Mouse (Mus musculus) heart, embryonic 13.5 days (tissue): ENCODE data around the gene Tmem147. TPM values are rescaled to one million over a fixed set of nuclear protein-coding genes. Genes with fewer than 3 reads are reported as not detected.

Experiments used
- ATAC-seq: fragments of 200-750 bp; cut with Nextera tagmentation; 2 replicates; pipeline ENCODE4 v1.8.0; 2017; ENCODE audit warnings: moderate TSS enrichment; ENCODE audit not compliant: insufficient number of reproducible peaks, low FRiP score, low TSS enrichment; ENCODE audit errors: extremely low read depth
- H3K27ac ChIP-seq: fragments of 300-500 bp; sonication (generic); replicated peaks from 2 replicates; pipeline ENCODE4 v1.5.1; 2015; ENCODE audit warnings: moderate library complexity, mild to moderate bottlenecking, inconsistent platforms
- H3K27me3 ChIP-seq: fragments of 300-500 bp; sonication (generic); replicated peaks from 2 replicates; pipeline ENCODE4 v1.6.1; 2015; ENCODE audit warnings: mild to moderate bottlenecking, inconsistent platforms
- H3K36me3 ChIP-seq: fragments of 300-500 bp; sonication (generic); 2 replicates; pipeline ENCODE4 v1.6.1; 2015; ENCODE audit warnings: mild to moderate bottlenecking, inconsistent platforms
- H3K4me1 ChIP-seq: fragments of 300-500 bp; sonication (generic); 2 replicates; pipeline ENCODE4 v1.6.1; 2015; ENCODE audit warnings: inconsistent platforms
- H3K4me2 ChIP-seq: fragments of 300-500 bp; sonication (generic); 2 replicates; pipeline ENCODE4 v1.6.1; 2015; ENCODE audit warnings: inconsistent platforms, mild to moderate bottlenecking, moderate library complexity
- H3K4me3 ChIP-seq: fragments of 300-500 bp; sonication (generic); 2 replicates; pipeline ENCODE4 v1.5.1; 2015; ENCODE audit warnings: moderate library complexity, mild to moderate bottlenecking, inconsistent platforms
- H3K9ac ChIP-seq: fragments of 300-500 bp; sonication (generic); 2 replicates; pipeline ENCODE4 v1.6.1; 2015; ENCODE audit warnings: inconsistent platforms, mild to moderate bottlenecking, moderate library complexity
- H3K9me3 ChIP-seq: fragments of 300-500 bp; sonication (generic); 2 replicates; pipeline ENCODE4 v1.6.1; 2016; ENCODE audit warnings: inconsistent platforms
- WGBS: fragments of 180-500 bp; shearing (Covaris S2); methylation state at CpG from one replicate; pipeline ENCODE4 v1.1.7; 2015; ENCODE audit warnings: mixed read lengths; 5-methylcytosine and 5-hydroxymethylcytosine counted together
- polyA plus RNA-seq: library from polyadenylated mRNA; unstranded; fragments of >200 nt; fragmentation: Nextera tagmentation; extraction: Ambion mirVana; gene quantifications from 2 replicates; pipeline ENCODE4 v1.2.1, GENCODE M21; 2015

The Tmem147 gene
- polyA plus RNA-seq: 165 and 182 TPM in 2 replicates

DNA sequence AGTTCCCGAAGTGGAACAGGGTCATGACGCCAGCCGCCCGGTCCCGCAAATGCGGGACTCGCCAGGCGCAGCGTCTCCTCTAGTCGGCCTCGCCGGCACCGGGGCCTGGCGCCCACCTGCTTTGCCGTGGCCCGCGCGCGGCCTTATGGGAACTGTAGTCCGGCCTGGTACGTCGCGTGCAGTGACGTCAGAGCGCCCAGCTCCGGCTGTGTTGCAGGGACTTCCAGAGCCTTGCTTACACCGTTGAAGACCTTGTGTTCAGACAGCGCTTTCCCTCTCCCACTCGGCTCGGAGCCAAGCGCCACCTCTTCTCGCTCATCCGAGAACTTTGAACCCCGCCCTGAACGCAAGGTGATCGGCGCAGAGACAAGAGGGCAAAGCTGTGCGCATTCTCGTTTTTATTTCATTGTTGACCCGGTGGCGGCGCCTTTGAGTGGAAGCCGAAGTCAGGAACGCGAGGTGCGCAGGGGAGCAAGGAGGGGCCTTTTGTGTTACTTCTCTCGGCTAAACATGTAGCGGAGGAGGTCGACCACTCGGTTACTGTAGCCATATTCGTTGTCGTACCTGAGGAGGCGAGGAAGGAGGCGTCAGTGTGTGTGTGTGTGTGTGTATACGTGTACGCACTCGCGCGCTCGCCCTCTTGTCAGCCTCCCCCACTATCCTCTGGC is at the start of gene Tmem147:
TSS of gene Tmem147 (minus strand) at position 145 of the 668 bp plus-strand sequence.
- ATAC-seq: peak; percentile 93
- peak within 1 kb of the TSS; percentile 87 for H3K4me3 ChIP-seq
- peak within 1 kb of the TSS; percentile 95 for H3K9ac ChIP-seq
- peaks cover 18% of the 10 kb centered on the region for H3K4me1 ChIP-seq
- no peaks in the 10 kb centered on the region for H3K27me3 ChIP-seq
- H3K4me2 ChIP-seq: peak within 1 kb of the TSS; percentile 92
- H3K27ac ChIP-seq: peak within 1 kb of the TSS; percentile 92
- peaks cover 50% of the 10 kb centered on the region for H3K36me3 ChIP-seq
- H3K9me3 ChIP-seq: no peaks in the 10 kb centered on the region
- under 1% methylated on average over 60 of the region's 60 CpGs for WGBS

DNA sequence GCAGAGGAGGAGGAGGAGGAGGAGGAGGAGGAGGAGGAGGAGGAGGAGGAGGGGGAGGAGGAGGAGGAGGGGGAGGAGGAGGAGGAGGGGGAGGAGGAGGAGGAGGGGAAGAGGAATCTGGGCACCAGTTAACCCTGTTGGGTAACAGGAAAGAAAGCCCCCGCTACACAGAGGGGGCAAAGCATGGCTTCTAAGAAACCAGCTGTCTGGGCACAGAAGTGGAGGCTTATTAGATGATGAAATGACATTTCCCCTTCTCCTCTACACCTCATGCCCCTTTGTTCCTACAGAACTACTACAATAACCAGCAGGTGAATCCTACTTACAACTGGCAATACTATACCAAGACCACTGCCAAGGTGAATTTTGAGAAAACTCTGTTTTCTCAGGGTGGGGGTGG is 48.6 kb upstream of the Tmem147 start:
- 0 out of 2 replicates have a peak, but pooled peaks cover 10% of the 10 kb centered on the region for H3K27me3 ChIP-seq
- H3K4me2 ChIP-seq: no peak overlapping the region
- 83% methylated on average over 1 of the region's 1 CpGs for WGBS
- H3K27ac ChIP-seq: no peak overlapping the region
- no peaks in the 10 kb centered on the region for H3K36me3 ChIP-seq
- no peak for ATAC-seq
- H3K4me1 ChIP-seq: no peaks in the 10 kb centered on the region
- H3K9ac ChIP-seq: no peak overlapping the region
- no peak overlapping the region for H3K4me3 ChIP-seq
- H3K9me3 ChIP-seq: no peaks in the 10 kb centered on the region

DNA sequence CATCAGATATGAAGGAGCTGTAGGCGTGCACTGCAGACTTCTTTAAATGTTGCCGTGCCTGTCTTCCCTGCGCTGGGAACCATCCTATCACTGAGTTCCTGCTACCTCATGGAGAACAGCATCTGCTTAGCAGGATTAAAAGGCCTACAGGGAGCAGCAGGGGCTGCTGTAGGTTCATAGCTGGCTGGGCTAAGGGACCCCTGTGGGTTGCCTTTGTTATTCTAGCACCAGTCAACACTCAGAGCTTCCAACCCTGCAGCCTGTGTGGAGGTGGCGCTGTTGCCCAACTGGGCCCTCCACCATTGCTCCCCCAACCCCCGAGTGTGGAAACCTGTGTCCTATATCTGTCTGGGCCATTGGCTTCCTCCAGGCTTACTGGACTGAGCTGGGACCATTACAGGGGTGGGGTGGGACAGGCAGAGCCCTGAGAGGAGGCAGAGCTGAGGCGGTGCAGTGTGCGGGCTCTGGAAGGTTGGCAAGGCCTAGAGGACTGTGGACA is 47.8 kb upstream of the Tmem147 start:
- 0 out of 2 replicates have a peak, but pooled peaks cover 10% of the 10 kb centered on the region for H3K27me3 ChIP-seq
- no peak overlapping the region for H3K4me2 ChIP-seq
- WGBS: 36% methylated on average over 7 of the region's 7 CpGs
- no peaks in the 10 kb centered on the region for H3K36me3 ChIP-seq
- no peak overlapping the region for H3K4me3 ChIP-seq
- H3K9me3 ChIP-seq: no peaks in the 10 kb centered on the region
- H3K9ac ChIP-seq: no peak overlapping the region
- H3K4me1 ChIP-seq: no peaks in the 10 kb centered on the region
- H3K27ac ChIP-seq: no peak overlapping the region
- no peak for ATAC-seq

DNA sequence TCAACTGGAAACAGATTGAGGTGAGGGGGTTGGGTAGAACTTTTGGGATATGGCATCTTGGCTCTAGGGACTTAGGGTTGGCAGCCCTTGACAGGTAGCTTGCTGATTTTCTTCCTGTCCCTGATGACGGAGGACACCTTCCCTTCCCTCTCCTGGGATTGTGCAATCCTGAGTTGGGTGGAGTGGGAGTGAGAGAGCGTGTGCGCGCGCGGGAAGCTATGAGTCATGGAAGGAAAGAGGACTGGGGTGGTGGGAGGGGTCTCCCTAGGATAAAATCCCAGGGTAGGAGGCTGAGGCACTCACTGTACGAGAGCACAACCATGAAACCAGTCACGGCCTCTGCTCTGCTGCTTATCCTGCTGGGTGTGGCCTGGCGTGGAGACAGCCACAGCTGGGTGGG is 46.8 kb upstream of the Tmem147 start:
- H3K4me1 ChIP-seq: no peaks in the 10 kb centered on the region
- 0 out of 2 replicates have a peak, but pooled peaks cover 10% of the 10 kb centered on the region for H3K27me3 ChIP-seq
- no peak overlapping the region for H3K4me3 ChIP-seq
- ATAC-seq: no peak
- H3K4me2 ChIP-seq: no peak overlapping the region
- H3K36me3 ChIP-seq: no peaks in the 10 kb centered on the region
- no peak overlapping the region for H3K9ac ChIP-seq
- no peak overlapping the region for H3K27ac ChIP-seq
- H3K9me3 ChIP-seq: peaks cover 5% of the 10 kb centered on the region; the same call in 1 of the 2 replicates
- WGBS: 66% methylated on average over 9 of the region's 9 CpGs

DNA sequence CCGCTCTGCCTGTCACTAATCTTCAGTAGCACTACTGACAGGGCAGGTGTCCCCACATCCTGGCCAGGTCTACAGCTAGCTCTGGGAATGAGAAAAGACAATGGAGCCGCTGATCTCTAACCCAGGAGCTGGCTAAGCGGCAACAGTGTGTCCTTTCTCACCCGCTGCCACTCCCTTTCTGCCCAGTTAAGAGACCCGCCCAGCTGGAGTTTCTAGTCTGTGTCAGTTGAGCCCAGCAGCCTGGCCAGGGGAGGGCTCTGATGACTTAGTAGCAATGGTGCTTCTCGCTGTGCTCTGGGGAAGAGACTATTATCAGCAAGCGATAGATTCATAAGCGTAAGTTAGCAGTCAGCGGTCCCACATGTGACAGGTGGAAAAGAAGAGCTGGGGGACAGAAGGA is 39.9 kb upstream of the Tmem147 start:
- WGBS: 30% methylated on average over 9 of the region's 9 CpGs
- Histone ChIP-seq H3K9ac (peak overlapping the region; percentile 12; the same call in 1 of the 2 replicates), H3K27me3 (peaks cover 27% of the 10 kb centered on the region; the same call in 1 of the 2 replicates), H3K27ac (no peak overlapping the region), H3K4me2 (no peak overlapping the region), H3K4me3 (no peak overlapping the region), H3K4me1 (peaks cover 5% of the 10 kb centered on the region; the same call in 1 of the 2 replicates), H3K9me3 (peaks cover 5% of the 10 kb centered on the region; the same call in 1 of the 2 replicates), H3K36me3 (no peaks in the 10 kb centered on the region)
- no peak for ATAC-seq

DNA sequence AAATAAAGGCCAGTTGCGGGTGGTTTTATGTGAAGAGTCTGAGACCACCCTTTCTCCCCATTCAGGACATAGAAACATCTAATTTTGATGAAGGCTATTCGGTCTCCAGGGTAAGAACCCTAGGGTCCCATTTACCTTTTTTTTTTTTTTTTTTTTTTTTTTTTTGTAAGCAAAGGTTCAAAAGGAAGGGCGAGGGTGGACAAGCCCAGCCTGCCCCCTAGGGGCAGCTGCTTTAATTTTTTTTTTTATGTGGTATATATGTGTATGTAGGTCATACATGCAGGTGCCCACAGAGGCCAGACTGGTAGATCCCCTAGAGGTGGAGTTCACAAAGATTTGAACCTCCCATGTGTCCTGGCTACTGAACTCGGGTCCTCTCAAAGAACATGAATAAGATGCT is 37.1 kb upstream of the Tmem147 start:
- H3K9ac ChIP-seq: no peak overlapping the region
- H3K36me3 ChIP-seq: no peaks in the 10 kb centered on the region
- 81% methylated on average over 4 of the region's 4 CpGs for WGBS
- ATAC-seq: no peak
- peaks cover 9% of the 10 kb centered on the region for H3K4me1 ChIP-seq
- H3K4me3 ChIP-seq: no peak overlapping the region
- H3K27me3 ChIP-seq: peaks cover 39% of the 10 kb centered on the region; the same call in 1 of the 2 replicates
- H3K4me2 ChIP-seq: no peak overlapping the region
- no peak overlapping the region for H3K27ac ChIP-seq
- H3K9me3 ChIP-seq: peaks cover 2% of the 10 kb centered on the region; the same call in 1 of the 2 replicates

DNA sequence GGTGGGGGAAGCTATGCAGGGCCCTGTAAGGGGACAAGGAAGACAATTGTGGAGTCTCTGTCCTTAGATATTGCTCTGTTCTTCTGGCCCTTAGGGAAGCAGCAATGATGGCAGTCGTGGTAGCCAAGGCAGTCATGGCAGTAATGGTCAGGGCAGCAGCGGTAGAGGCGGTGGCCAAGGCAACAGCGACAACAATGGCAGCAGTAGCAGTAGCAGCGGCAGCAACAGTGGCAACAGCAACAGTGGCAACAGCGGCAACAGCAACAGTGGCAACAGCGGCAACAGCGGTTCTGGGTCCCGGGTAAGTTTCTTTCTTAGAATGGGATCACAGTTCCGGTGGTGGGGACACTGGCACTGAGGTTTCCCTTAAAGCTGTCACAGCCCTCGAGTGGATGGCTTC is 35.8 kb upstream of the Tmem147 start:
- no peak for ATAC-seq
- Histone ChIP-seq H3K36me3 (no peaks in the 10 kb centered on the region), H3K27me3 (peaks cover 39% of the 10 kb centered on the region; the same call in 1 of the 2 replicates), H3K4me2 (peak overlapping the region; percentile 37), H3K9me3 (no peaks in the 10 kb centered on the region), H3K4me1 (peaks cover 17% of the 10 kb centered on the region), H3K9ac (no peak overlapping the region), H3K4me3 (no peak overlapping the region), H3K27ac (no peak overlapping the region)
- 41% methylated on average over 11 of the region's 11 CpGs for WGBS

DNA sequence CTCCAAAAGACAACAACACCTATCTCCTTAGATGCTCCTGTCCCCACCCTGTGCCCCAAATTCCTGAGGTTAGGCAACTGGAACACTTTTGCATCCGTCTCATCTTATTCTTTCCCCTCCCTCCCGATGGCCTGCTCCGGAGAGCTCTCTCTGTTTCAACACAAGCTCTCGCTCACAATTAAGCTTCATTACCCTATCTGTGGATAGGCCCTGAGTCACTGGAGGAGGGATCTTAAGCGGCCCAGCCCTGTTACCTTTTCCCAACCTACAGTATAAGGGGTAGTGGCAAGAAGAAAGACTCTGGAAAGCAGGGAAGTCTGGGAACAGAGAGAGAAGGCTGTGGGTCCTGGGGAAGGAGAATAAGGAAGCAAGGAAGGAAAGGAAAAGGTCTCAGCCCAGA is 34.1 kb upstream of the Tmem147 start, which contains the start of gene Dmkn:
TSS of gene Dmkn (plus strand) at position 301 of the 400 bp plus-strand sequence.
- peaks cover 27% of the 10 kb centered on the region; the same call in 1 of the 2 replicates for H3K27me3 ChIP-seq
- H3K36me3 ChIP-seq: no peaks in the 10 kb centered on the region
- H3K27ac ChIP-seq: no peak within 1 kb of the TSS
- peaks cover 21% of the 10 kb centered on the region for H3K4me1 ChIP-seq
- H3K4me2 ChIP-seq: no peak within 1 kb of the TSS
- H3K4me3 ChIP-seq: no peak within 1 kb of the TSS
- WGBS: 53% methylated on average over 5 of the region's 5 CpGs
- no peaks in the 10 kb centered on the region for H3K9me3 ChIP-seq
- ATAC-seq: no peak
- no peak within 1 kb of the TSS for H3K9ac ChIP-seq

DNA sequence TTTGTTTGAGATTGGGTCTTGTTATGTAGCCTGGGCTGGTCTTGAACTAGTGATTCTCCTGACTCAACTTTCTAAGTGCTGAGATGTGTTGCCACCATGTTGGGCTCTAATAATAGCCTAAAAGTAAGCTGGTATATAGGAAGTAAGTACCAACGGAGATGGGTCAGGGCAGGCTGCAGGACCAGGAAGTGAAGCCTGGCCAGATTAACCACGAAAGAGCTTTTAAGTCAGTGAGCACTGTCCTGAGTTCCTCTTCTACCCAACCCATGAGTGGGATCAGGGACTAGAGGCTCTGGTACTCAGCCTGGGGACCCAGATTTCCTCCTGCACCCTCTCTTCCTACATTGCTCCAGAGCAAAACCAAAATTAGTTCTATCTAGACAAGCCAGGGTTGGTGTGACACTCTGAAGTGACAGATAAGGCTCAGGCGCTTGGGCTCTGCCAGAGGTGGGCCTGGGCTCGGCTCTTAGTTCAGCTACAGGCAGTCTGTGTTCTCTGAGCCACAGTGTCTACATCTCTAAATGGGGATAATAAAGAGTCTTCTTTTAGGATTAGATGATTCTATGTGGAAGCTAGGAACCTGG is 32.5 kb upstream of the Tmem147 start:
- Histone ChIP-seq H3K27ac (no peak overlapping the region), H3K4me2 (no peak overlapping the region), H3K36me3 (no peaks in the 10 kb centered on the region), H3K27me3 (peaks cover 27% of the 10 kb centered on the region; the same call in 1 of the 2 replicates), H3K4me1 (peaks cover 21% of the 10 kb centered on the region), H3K9me3 (no peaks in the 10 kb centered on the region), H3K4me3 (no peak overlapping the region), H3K9ac (no peak overlapping the region)
- WGBS: 28% methylated on average over 4 of the region's 4 CpGs
- no peak for ATAC-seq

DNA sequence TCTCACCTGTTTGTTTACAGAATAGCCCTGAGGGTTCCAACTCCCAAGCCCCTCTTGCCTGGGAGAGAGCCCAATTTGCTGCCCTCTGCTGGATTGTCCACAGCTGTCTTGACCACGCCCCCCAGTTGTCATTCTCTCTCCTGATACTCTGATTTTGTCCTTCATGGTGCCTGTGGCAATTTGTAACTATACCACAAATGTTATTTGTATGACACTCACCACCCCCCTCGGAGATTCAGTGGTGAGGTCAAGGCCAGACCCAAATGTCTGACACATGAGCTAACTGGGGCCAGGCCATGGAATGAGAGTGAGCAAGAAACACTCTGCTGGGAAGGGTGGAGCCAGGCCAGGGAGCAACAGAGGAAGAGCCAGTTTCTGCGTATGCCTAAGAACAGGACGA is 29.5 kb upstream of the Tmem147 start:
- H3K9me3 ChIP-seq: peaks cover 11% of the 10 kb centered on the region
- WGBS: 29% methylated on average over 4 of the region's 4 CpGs
- no peak overlapping the region for H3K9ac ChIP-seq
- no peak for ATAC-seq
- peaks cover 10% of the 10 kb centered on the region; the same call in 1 of the 2 replicates for H3K27me3 ChIP-seq
- H3K4me1 ChIP-seq: peaks cover 21% of the 10 kb centered on the region
- H3K27ac ChIP-seq: no peak overlapping the region
- H3K4me3 ChIP-seq: no peak overlapping the region
- H3K4me2 ChIP-seq: no peak overlapping the region
- peaks cover 20% of the 10 kb centered on the region for H3K36me3 ChIP-seq

DNA sequence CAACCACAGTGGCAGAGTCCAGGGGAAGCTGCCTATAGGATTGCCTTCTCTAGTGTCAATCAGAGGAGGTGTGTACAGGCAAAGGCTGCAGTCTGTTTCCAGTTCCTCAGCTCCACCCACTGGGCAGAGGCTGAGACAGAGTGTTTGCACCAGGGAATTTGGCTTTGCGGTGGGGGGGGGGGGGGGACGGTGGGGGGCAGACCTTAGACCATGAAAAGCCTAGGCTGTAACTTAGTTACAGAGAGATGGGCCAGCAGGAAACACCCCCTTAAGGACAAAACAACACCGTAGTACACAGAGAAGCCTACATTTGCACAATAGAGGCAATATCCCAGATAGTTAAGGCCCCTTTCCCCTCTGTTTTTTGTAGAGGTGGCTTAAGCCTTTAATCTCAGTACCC is 27.7 kb upstream of the Tmem147 start:
- H3K9ac ChIP-seq: no peak overlapping the region
- no peak overlapping the region for H3K4me2 ChIP-seq
- 62% methylated on average over 3 of the region's 3 CpGs for WGBS
- peaks cover 11% of the 10 kb centered on the region for H3K9me3 ChIP-seq
- no peak overlapping the region for H3K27ac ChIP-seq
- no peaks in the 10 kb centered on the region for H3K27me3 ChIP-seq
- H3K4me1 ChIP-seq: peaks cover 19% of the 10 kb centered on the region
- peaks cover 20% of the 10 kb centered on the region for H3K36me3 ChIP-seq
- no peak for ATAC-seq
- H3K4me3 ChIP-seq: no peak overlapping the region
